Mouse (Mus musculus) liver, postnatal 0 days (tissue): ENCODE measurements around the gene Arl2.
A peak's percentile ranks its signal among the peaks of the same experiment; 100 is the strongest.

Source experiments
- CTCF ChIP-seq: sonication (generic); IDR thresholded peaks from 2 replicates; pipeline ENCODE4 v1.5.1; 2016; ENCODE audit warnings: antibody characterized with exemption, low read depth
- EP300 ChIP-seq: IDR thresholded peaks from 2 replicates; pipeline ENCODE4 v1.6.1; 2016; ENCODE audit warnings: antibody characterized with exemption, low read depth, mild to moderate bottlenecking

DNA sequence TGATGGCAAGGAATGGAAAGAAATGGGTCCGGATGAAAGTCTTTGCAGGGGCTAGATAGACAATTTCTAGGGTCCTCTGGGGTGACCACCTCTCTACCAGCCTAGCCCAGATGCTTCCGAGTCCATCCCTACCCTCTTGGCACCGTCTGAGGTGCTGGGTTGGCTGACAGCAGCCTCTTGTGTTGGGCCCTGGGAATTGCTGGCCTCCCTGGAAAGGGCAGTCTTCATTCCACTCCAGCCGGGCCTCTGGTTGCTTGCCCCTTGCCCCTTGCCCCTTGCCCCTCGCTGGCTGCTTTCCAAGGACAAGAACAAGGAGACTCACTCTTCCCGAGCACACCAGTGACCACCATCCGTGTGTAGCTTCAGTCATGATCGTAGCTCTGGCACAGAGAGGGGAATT lies 15.0 kb upstream of the Arl2 start:
- TF ChIP-seq CTCF (peak; percentile 43), EP300 (no peak)
